Mouse (Mus musculus) MEL (cell line): ENCODE data around the gene Tox3.

Source experiments
- CHD1 ChIP-seq: IDR thresholded peaks from 2 replicates; pipeline ENCODE4 v1.6.1; 2012; ENCODE audit warnings: low read depth, mild to moderate bottlenecking, inconsistent platforms, low read length, improper control_type of control experiment
- CTCF ChIP-seq, 3 experiments: IDR thresholded peaks in 2 of 3; conservative IDR thresholded peaks in 1 of 3; 2 replicates each; pipeline ENCODE4 v1.5.1; 2011 to 2012; ENCODE audit warnings: low read length in 3 of 3, low read depth in 2 of 3, mild to moderate bottlenecking in 2 of 3, improper control_type of control experiment in 1 of 3, inconsistent platforms in 1 of 3, mixed read lengths in 1 of 3, moderate library complexity in 1 of 3; ENCODE audit not compliant: control insufficient read depth in 1 of 3, insufficient read depth in 1 of 3, poor library complexity in 1 of 3, severe bottlenecking in 1 of 3
- EP300 ChIP-seq, 2 experiments: IDR thresholded peaks; 2 replicates each; pipeline ENCODE4 v1.6.1; 2011; ENCODE audit warnings: improper control_type of control experiment in 2 of 2, low read length in 2 of 2, low read depth in 1 of 2, mild to moderate bottlenecking in 1 of 2
- KAT2A ChIP-seq: conservative IDR thresholded peaks from 2 replicates; pipeline ENCODE4 v1.6.1; 2012; ENCODE audit warnings: low read depth, low read length, improper control_type of control experiment, inconsistent platforms
- MAZ ChIP-seq: IDR thresholded peaks from 2 replicates; pipeline ENCODE4 v1.6.1; 2012; ENCODE audit warnings: low read depth, mild to moderate bottlenecking, inconsistent platforms, low read length, improper control_type of control experiment
- NELFE ChIP-seq: IDR thresholded peaks from 2 replicates; pipeline ENCODE4 v1.6.1; 2011; ENCODE audit warnings: low read depth, low read length, improper control_type of control experiment
- NRF1 ChIP-seq: IDR thresholded peaks from 2 replicates; pipeline ENCODE4 v1.6.1; 2014; ENCODE audit warnings: low read depth, mild to moderate bottlenecking, inconsistent platforms, low read length, improper control_type of control experiment, moderate library complexity; ENCODE audit not compliant: poor library complexity, insufficient read depth, severe bottlenecking
- POLR2A ChIP-seq, 2 experiments: IDR thresholded peaks; 2 replicates each; pipeline ENCODE4 v1.6.1; 2011 to 2012; ENCODE audit warnings: low read length in 2 of 2, mild to moderate bottlenecking in 2 of 2, control low read depth in 1 of 2, improper control_type of control experiment in 1 of 2, low read depth in 1 of 2, moderate library complexity in 1 of 2; ENCODE audit not compliant: control insufficient read depth in 1 of 2, insufficient read depth in 1 of 2, poor library complexity in 1 of 2
- TCF12 ChIP-seq: IDR thresholded peaks from 2 replicates; pipeline ENCODE4 v1.6.1; 2014; ENCODE audit warnings: low read depth, mild to moderate bottlenecking, inconsistent platforms, low read length, improper control_type of control experiment, moderate library complexity
- USF1 ChIP-seq: IDR thresholded peaks from 2 replicates; pipeline ENCODE4 v1.6.1; 2014; ENCODE audit warnings: low read depth, mild to moderate bottlenecking, inconsistent platforms, low read length, improper control_type of control experiment, moderate library complexity
- ZC3H11A ChIP-seq: IDR thresholded peaks from 2 replicates; pipeline ENCODE4 v1.6.1; 2012; ENCODE audit warnings: low read depth, mild to moderate bottlenecking, inconsistent platforms, low read length, improper control_type of control experiment

GRCm38 (mm10) chr8:90348926-90349683 is 962 bp upstream of the Tox3 start:
- TF ChIP-seq NELFE: no peak
- TF ChIP-seq CTCF (IDR thresholded peaks at IDR 0.05 in 2 of 3, conservative IDR thresholded peaks at IDR 0.05 in 1 of 3; ENCODE audit: control insufficient read depth in 1 of 3, insufficient read depth in 1 of 3, low read depth in 2 of 3, low read length in 3 of 3, poor library complexity in 1 of 3, severe bottlenecking in 1 of 3): no peak
- TF ChIP-seq MAZ: no peak
- no peak for TF ChIP-seq NRF1
- TF ChIP-seq KAT2A: no peak
- TF ChIP-seq USF1: no peak
- no peak for TF ChIP-seq EP300 (IDR thresholded peaks at IDR 0.05; ENCODE audit: low read depth in 1 of 2, low read length in 2 of 2)
- TF ChIP-seq POLR2A (IDR thresholded peaks at IDR 0.05; ENCODE audit: control insufficient read depth in 1 of 2, insufficient read depth in 1 of 2, low read depth in 1 of 2, low read length in 2 of 2, poor library complexity in 1 of 2): no peak
- TF ChIP-seq CHD1: no peak
- TF ChIP-seq TCF12: no peak
- TF ChIP-seq ZC3H11A: no peak
